Mouse (Mus musculus) cerebellum, postnatal 14 days (tissue): ENCODE measurements at regions not wholly inside any gene's neighbourhood (a gene's known extent, or its start where the extent isn't known, plus 50 kb on each side); places are given as distances from the start of the nearest gene placed in this dataset.
A peak's percentile ranks its signal among the peaks of the same experiment; 100 is the strongest.

Experiments used
- DNase-seq, 2 experiments: peaks; one replicate each; pipeline ENCODE4 v3.0.0; 2021; ENCODE audit warnings: mixed read lengths in 2 of 2

DNA sequence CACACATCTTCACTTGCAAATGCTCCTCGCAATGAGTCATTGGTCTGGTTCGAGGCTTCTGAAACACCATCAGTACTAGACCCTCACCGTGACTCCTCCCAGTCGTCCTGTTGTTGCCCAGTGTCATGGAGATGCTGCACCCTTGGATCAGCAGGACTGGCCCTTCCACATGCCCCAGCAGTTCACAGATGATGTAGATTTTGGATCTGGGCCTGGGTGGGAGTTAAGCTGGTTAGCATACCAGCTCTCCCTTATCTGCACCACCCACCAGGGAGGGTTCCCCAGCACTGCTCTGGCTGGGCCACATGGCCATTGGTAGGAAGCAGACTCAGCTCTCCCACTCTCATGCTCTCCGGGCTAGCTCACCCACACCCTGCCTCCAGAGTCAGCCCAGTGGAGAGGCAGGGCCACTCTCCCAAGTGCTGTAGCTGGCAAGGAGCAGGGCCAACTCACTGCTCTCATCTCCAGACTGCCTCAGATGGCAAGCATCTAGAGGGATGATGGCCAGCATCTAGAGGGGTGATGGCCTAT, 60.8 kb upstream of the Thy1 start:
- DNase-seq: no peak

DNA sequence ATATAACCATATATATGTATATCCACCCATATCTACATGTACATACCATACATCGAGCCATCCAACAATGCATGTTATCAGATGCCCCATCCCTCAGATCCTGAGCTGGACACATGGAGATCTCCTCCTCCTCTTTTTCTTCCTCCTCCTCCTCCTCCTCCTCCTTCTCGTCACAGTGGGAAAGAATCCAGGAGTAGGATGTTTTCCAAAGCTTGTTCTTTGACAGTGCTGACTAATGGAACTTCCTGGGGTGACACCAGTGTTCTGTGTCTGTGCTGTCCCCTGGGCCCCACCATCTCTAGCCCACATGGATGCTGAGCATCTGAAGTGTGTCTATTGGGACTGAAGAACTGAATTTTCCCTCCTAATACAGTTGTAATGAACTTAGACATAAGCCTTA, 60.0 kb upstream of the Thy1 start:
- DNase-seq: no peak

DNA sequence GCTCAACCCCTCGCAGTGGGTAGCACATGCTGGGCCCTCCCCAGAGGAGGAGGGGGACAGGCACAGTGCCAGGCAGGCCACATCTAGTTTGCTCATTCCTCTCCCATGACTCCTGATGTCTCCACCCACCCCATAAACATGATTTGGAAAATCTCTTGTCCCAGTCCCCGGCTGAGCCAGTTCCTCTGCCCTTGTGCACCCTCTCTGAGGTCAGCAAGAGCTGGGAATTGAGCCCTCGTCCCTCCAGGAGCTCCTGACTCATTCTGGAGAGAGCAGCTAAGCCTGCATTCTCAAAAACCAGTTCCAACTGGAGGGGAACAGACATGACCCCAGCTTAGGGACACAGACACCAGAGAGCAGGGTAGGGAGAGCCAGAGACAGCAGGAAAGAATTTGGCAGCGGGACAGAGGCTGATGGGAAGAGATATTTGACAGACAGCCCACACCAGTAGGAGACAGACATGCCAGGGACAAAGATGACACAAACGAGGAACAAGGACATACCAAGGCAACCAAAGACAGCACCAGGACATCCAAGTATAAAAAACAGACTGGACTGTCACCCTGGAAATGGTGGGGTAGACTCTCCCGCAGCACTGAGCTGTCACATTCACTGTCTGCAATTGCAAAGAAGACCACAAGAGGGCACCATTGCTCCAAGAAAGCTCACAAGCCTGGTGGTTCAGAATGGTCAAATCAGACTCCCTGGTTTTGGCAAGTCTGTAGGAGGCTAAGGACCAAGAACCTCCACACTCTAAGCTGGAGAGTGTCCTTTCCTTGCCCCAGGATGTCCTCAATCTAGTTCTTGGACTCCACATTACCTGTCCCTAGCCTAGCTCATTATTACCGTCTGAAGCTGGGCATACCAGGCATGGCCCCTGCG, 58.8 kb upstream of the Thy1 start:
- peak; percentile 96 for DNase-seq

DNA sequence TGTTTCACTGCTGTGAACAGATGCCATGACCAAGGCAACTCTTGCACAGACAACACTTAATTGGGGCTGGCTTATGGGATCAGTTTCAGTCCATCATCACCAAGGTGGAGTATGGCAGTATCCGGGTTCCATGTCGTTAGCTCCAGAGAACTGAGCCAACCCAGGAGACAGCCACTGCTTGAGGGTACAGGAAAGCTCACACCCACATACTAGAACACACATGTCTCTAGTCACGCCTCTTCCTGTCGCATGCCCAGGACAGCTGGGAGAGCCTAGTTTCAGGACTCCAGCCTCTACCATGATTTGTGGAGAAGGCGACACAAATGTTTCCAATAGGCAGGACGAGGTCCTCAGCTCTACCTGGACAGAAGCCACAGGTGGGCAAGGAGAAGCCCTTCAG, 55.2 kb upstream of the Thy1 start:
- no peak for DNase-seq

DNA sequence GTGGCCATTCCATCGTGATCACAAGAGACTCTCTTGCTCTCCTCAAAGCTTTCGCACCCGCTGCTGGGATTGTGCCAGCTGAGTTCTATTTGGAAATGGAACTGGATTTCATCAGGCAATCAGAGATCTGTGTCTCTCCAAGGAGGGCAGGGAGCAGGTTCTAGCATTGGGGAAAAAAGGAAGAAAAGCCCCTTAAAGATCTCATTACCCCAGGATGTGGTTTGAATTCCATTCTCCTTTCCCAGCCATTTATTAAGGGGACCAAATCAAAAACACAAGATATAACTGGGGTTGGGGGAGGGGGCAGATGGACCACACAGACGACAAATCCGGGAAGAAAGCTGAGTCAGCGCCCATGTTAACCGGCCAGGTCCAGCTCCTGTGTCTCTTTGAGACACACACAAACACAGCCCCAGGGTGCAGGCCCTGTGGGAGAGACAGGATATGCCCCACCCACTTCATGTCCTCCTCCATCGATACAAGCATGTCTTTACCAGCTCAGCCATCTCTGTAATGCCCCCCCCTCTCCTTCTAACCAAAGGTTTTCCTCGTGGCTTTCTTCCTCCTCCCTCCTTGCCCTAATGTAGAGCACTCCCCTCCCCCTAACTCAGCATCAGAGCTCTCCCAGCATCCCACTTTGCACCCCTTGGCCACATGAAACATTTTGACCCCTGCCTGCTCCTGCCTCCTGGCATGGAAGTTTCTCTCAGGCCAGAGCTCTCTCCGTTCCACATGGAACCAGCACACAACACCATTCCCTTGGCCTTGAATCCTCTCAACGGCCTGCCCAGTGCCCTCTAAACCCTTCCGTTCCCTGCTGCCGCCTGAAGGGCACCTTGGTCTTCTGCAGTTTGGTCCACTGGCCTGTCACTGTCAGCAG, 54.0 kb upstream of the Thy1 start:
- DNase-seq: peak in 1 of 2 experiments; percentile 54

DNA sequence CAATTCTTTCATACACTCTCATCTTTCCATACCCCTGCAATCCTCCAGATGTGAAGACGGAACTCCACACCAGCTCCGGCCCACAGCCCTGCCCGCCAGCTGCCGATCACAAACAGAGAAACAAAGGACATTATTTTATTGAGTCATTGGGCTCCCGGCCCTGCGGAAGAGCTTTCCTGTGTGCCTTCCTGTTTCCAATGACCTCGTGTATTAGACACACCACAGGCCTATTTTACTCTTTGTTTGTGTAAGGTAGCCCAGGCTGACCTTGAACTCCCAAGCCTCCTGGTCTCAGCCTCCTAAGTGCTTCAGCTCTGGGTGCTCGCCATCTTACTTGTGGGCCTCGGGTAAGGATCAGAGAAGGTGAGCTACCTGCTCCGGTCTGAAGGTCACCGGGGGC, 53.1 kb upstream of the Thy1 start:
- no peak for DNase-seq

DNA sequence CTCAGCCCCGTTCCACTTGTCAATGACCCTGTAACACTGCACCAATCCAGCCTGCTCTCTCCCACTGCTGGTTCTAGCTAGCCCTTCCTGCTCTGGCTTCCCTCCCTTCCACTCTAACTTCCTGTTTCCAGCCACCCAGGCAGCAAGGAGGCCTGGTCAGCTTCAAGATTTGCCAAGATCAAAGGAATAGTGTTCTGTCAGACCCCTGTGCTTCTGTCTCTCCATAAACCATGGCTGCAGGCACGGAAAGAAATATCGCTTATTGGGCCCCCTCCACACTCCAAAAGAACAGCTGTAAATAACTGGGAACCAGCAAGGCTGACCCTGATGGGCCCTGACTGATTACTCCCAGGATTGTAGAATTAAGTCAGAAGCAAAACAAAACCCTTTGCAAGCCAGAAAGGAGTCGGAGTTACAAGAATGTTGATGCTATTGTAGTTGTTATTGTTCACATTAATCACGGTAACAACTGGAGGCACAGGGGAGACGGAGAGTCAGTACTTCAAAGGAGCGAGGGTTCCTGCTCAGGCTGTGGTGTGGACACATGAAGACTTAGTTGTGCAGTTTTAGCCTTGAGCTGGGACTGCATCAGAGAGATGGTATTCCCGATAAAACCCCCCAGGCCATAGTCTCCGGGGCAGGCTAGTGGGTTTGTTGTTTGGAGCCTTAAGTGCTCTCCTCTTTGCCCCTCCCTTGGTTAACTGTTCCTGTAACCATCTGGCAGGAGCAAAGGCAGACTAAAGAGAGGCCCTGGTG, 49.8 kb upstream of the Thy1 start:
- DNase-seq: no peak
